Mouse (Mus musculus) C2C12 (cell line): ENCODE results near the gene Efcab5.

Experiments
- CTCF ChIP-seq: IDR thresholded peaks from one replicate; pipeline ENCODE4 v1.5.1; 2011; ENCODE audit not compliant: control insufficient read depth, insufficient read depth, insufficient read length
- MAX ChIP-seq: IDR thresholded peaks from one replicate; pipeline ENCODE4 v1.6.1; 2011; ENCODE audit warnings: mild to moderate bottlenecking, control low read depth
- MYOD1 ChIP-seq: IDR thresholded peaks from one replicate; pipeline ENCODE4 v1.6.1; 2011; ENCODE audit warnings: low read depth; ENCODE audit not compliant: control insufficient read depth, insufficient read length
- USF1 ChIP-seq: IDR thresholded peaks from one replicate; pipeline ENCODE4 v1.6.1; 2011; ENCODE audit warnings: low read depth, mild to moderate bottlenecking, control low read depth, moderate library complexity

DNA sequence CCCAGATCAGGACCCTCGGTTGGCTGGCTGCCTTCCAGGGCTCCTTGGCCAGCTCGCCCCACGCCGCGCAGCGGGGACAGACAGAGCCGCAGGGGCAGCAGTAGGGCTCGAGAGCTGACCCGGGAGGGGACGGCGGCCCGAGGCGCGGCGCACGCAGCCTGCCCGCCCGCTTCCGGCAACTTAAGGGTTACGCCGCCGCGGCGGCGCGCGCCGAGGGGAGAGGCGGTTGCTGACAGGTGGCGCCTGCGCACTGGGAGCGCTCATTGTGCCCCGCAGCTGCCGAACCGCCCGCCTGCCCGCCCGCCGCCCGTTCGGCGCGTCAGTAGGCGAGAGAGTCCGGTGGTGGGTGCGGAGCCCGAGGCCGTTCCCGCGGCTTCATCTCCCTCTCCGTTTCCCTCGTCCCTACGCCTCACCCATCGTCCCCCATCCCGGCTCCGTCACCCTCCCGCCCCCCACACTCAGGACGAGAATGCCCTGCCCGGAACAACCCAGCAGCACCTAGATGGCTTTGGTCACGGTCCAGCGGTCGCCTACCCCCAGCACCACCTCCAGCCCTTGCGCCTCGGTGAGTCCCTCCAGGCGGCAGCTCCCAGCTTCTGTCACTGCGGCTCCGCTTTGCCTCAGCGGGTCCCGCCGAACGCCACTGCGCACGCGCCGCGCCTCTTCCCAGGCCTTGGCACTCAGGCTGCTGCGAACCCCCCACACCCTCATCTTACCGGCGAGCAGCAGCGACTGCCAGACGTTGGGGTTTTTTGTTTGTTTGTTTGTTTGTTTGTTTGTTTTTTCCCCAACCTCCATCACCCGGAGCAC is 27.4 kb upstream of the Efcab5 start, which contains the start of gene Ssh2:
- TF ChIP-seq CTCF = no peak
- TF ChIP-seq USF1 = no peak
- peak; percentile 44 for TF ChIP-seq MAX
- TF ChIP-seq MYOD1 = no peak
